Mouse (Mus musculus): Measurements from ENCODE around the gene Arfrp1. TPM values are rescaled to one million over a fixed set of nuclear protein-coding genes. Genes with fewer than 3 reads are reported as not detected.

The Arfrp1 gene
- total RNA-seq, 2 experiments from 2014 or later: 21.5 to 26.1 TPM

GRCm38 (mm10) chr2:181312435-181312834 lies 52.8 kb downstream of the Arfrp1 start:
- intact Hi-C loops (cut with DNase I): no loop called here
- DNase-seq: no peak

Other genes starting within 250 kb of the Arfrp1 start
- gene Kcnq2, start 230.1 kb downstream of the Arfrp1 start, total RNA-seq (2021): not detected
- 1,000 to 10,000 TPM; 2,073 to 2,141 TPM for gene Eef1a2, start 208.4 kb downstream of the Arfrp1 start, total RNA-seq (2021)
- 10 to 100 TPM; 40.4 to 45.1 TPM for gene Ppdpf, start 178.2 kb downstream of the Arfrp1 start, total RNA-seq (2021)
- gene Ptk6, start 162.6 kb downstream of the Arfrp1 start, total RNA-seq (2021): not detected
- gene Srms, start 152.2 kb downstream of the Arfrp1 start, total RNA-seq (2021): under 1 TPM; 0.22 to 0.38 TPM
- gene Fndc11, start 145.4 kb downstream of the Arfrp1 start, total RNA-seq (2021): not detected
- gene Helz2, start 123.4 kb downstream of the Arfrp1 start, total RNA-seq (2021): 1 to 10 TPM; 2.7 to 3.3 TPM
- 10 to 100 TPM in 1 of 2 experiments, 1 to 10 TPM in 1; 7.3 to 10.6 TPM for gene Gmeb2, start 77.4 kb downstream of the Arfrp1 start, total RNA-seq (2021)
- under 1 TPM in 1 of 2 experiments, not detected in 1; 0.31 TPM for gene Stmn3, start 50.9 kb downstream of the Arfrp1 start, total RNA-seq (2021)
- gene Rtel1, start 45.7 kb downstream of the Arfrp1 start, total RNA-seq (2021): 10 to 100 TPM in 1 of 2 experiments, 1 to 10 TPM in 1; 9.2 to 12.2 TPM
- gene Zgpat, start 476 bp downstream of the Arfrp1 start, total RNA-seq (2021): 10 to 100 TPM; 11.3 to 11.5 TPM
- 1 to 10 TPM; 4.7 to 5.2 TPM for gene Lime1, start 14.7 kb upstream of the Arfrp1 start, total RNA-seq (2021)
- gene Zbtb46, start 94.0 kb upstream of the Arfrp1 start, total RNA-seq (2021): 1 to 10 TPM; 3.9 to 4.0 TPM
- gene Abhd16b, start 127.8 kb upstream of the Arfrp1 start, total RNA-seq (2021): not detected
- gene Tpd52l2, start 131.7 kb upstream of the Arfrp1 start, total RNA-seq (2021): 10 to 100 TPM; 41.1 to 48.7 TPM
- gene Dnajc5, start 155.1 kb upstream of the Arfrp1 start, total RNA-seq (2021): 10 to 100 TPM; 43.3 to 43.9 TPM
- 10 to 100 TPM; 24.8 to 27.3 TPM for gene Uckl1, start 219.5 kb upstream of the Arfrp1 start, total RNA-seq (2021)
- 10 to 100 TPM; 23.0 to 29.8 TPM for gene Prpf6, start 226.5 kb upstream of the Arfrp1 start, total RNA-seq (2021)
- gene Zfp512b, start 227.4 kb upstream of the Arfrp1 start, total RNA-seq (2021): 10 to 100 TPM; 15.3 to 19.7 TPM
- 1 to 10 TPM in 1 of 2 experiments, under 1 TPM in 1; 0.69 to 1.0 TPM for gene Samd10, start 233.8 kb upstream of the Arfrp1 start, total RNA-seq (2021)